Mouse (Mus musculus) heart, adult 2 months (tissue): ENCODE data around the gene Iqcm.

Experiments used
- CTCF ChIP-seq: fragments of 200-600 bp; IDR thresholded peaks from 2 replicates; pipeline ENCODE4 v1.8.1; 2022; ENCODE audit warnings: antibody characterized with exemption, mild to moderate bottlenecking, moderate library complexity
- POLR2A ChIP-seq: fragments of 200-500 bp; IDR thresholded peaks from 2 replicates; pipeline ENCODE4 v1.6.1; 2011; ENCODE audit warnings: mild to moderate bottlenecking, low read depth, low read length, control low read depth; ENCODE audit not compliant: insufficient read depth

- TF ChIP-seq POLR2A (no peak), CTCF (no peak)
Observed at GRCm38 (mm10) chr8:76018501-76018900, 570.0 kb downstream of the Iqcm start.
